Mouse (Mus musculus): ENCODE measurements around the gene 4930447C04Rik. TPM values are rescaled to one million over a fixed set of nuclear protein-coding genes. Genes with fewer than 3 reads are reported as not detected.

4930447C04Rik gene
- total and polyA plus RNA-seq, 3 experiments: 0.66 TPM; not detected in 2

- TF ChIP-seq GATA1 (IDR thresholded peaks at IDR 0.05; ENCODE audit: borderline replicate concordance, low read length): no peak
- TF ChIP-seq POLR2AphosphoS5 (IDR thresholded peaks at IDR 0.05; ENCODE audit: insufficient replicate concordance, low read depth, low read length): no peak
- no peak for TF ChIP-seq TAL1 (conservative IDR thresholded peaks at IDR 0.05; ENCODE audit: low read depth, low read length)
- TF ChIP-seq GATA2 (IDR thresholded peaks at IDR 0.05; ENCODE audit: borderline replicate concordance, low read depth, low read length): no peak
- TF ChIP-seq CTCF (IDR thresholded peaks at IDR 0.05; ENCODE audit: low read depth, low read length): no peak
- peaks cover 21% of the 10 kb centered on the region for H3K4me1 ChIP-seq (ENCODE audit: insufficient read depth, low read depth, low read length)
- no peak overlapping the region for H3K4me3 ChIP-seq (ENCODE audit: low read depth, low read length)
- ATAC-seq (ENCODE audit: extremely low read depth, insufficient number of reproducible peaks, low FRiP score, poor library complexity, severe bottlenecking) (no peak), DNase-seq (ENCODE audit: low spot score) (no peak)
- H3K36me3 ChIP-seq (replicated peaks): no peaks in the 10 kb centered on the region
- H3K27me3 ChIP-seq (ENCODE audit: insufficient read depth, low read length): peaks cover 3% of the 10 kb centered on the region; the same call in 1 of the 2 replicates
- peaks cover 7% of the 10 kb centered on the region for H3K9me3 ChIP-seq (replicated peaks)
Observed at GRCm38 (mm10) chr12:72845946-72846345, 94.6 kb downstream of the 4930447C04Rik start.

- no peak for TF ChIP-seq POLR2AphosphoS5 (IDR thresholded peaks at IDR 0.05; ENCODE audit: insufficient replicate concordance, low read depth, low read length)
- TF ChIP-seq TAL1 (conservative IDR thresholded peaks at IDR 0.05; ENCODE audit: low read depth, low read length): no peak
- TF ChIP-seq CTCF (IDR thresholded peaks at IDR 0.05; ENCODE audit: low read depth, low read length): no peak
- no peak for TF ChIP-seq GATA2 (IDR thresholded peaks at IDR 0.05; ENCODE audit: borderline replicate concordance, low read depth, low read length)
- no peak for TF ChIP-seq GATA1 (IDR thresholded peaks at IDR 0.05; ENCODE audit: borderline replicate concordance, low read length)
- peak; percentile 98 for DNase-seq (ENCODE audit: low spot score)
- Histone ChIP-seq H3K9me3 (replicated peaks) (peaks cover 9% of the 10 kb centered on the region), H3K4me3 (ENCODE audit: low read depth, low read length) (peak overlapping the region; percentile 71), H3K36me3 (replicated peaks) (no peaks in the 10 kb centered on the region), H3K4me1 (ENCODE audit: insufficient read depth, low read depth, low read length) (peaks cover 21% of the 10 kb centered on the region), H3K27me3 (ENCODE audit: insufficient read depth, low read length) (peaks cover under 1% of the 10 kb centered on the region; the same call in 1 of the 2 replicates)
- ATAC-seq (ENCODE audit: extremely low read depth, insufficient number of reproducible peaks, low FRiP score, poor library complexity, severe bottlenecking): peak; percentile 94
Observed at GRCm38 (mm10) chr12:72843973-72844620, 96.5 kb downstream of the 4930447C04Rik start.

DNA sequence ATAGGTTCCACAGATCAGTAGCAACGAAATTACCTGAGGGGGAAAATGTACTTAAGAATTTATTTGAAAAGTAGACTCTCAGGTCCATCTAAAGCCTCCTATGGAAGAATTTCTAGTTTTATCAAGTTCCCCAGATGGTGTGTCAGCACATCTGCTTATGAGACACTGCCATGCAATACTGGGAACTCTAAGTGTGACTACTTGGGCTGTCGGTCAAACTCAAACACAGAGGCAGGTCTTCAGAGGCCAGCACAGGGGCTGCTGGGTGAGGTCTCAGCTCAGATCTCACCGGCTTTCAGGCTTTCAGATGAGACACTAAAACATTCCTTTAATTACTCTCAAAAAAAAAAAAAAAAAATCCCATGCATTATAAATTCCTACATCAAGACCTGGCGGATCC lies 97.0 kb downstream of the 4930447C04Rik start:
- H3K36me3 ChIP-seq (replicated peaks): no peaks in the 10 kb centered on the region
- DNase-seq (ENCODE audit: low spot score) (peak; percentile 50), ATAC-seq (ENCODE audit: extremely low read depth, insufficient number of reproducible peaks, low FRiP score, poor library complexity, severe bottlenecking) (peak; percentile 51)
- H3K27me3 ChIP-seq (ENCODE audit: insufficient read depth, low read length): no peaks in the 10 kb centered on the region; the same call in 1 of the 2 replicates
- peaks cover 21% of the 10 kb centered on the region for H3K4me1 ChIP-seq (ENCODE audit: insufficient read depth, low read depth, low read length)
- peak overlapping the region; percentile 71 for H3K4me3 ChIP-seq (ENCODE audit: low read depth, low read length)
- peaks cover 9% of the 10 kb centered on the region for H3K9me3 ChIP-seq (replicated peaks)
- TF ChIP-seq TAL1 (conservative IDR thresholded peaks at IDR 0.05; ENCODE audit: low read depth, low read length) (0 out of 2 replicates have a peak, but pooled peaks have one; percentile 12), CTCF (IDR thresholded peaks at IDR 0.05; ENCODE audit: low read depth, low read length) (no peak), POLR2AphosphoS5 (IDR thresholded peaks at IDR 0.05; ENCODE audit: insufficient replicate concordance, low read depth, low read length) (no peak), GATA2 (IDR thresholded peaks at IDR 0.05; ENCODE audit: borderline replicate concordance, low read depth, low read length) (no peak), GATA1 (IDR thresholded peaks at IDR 0.05; ENCODE audit: borderline replicate concordance, low read length) (no peak)

- peak; percentile 42; the same call in 1 of the 2 replicates for TF ChIP-seq CTCF (IDR thresholded peaks at IDR 0.05; ENCODE audit: low read depth, low read length)
- TF ChIP-seq GATA1 (IDR thresholded peaks at IDR 0.05; ENCODE audit: borderline replicate concordance, low read length): no peak
- TF ChIP-seq GATA2 (IDR thresholded peaks at IDR 0.05; ENCODE audit: borderline replicate concordance, low read depth, low read length): no peak
- no peak for TF ChIP-seq TAL1 (conservative IDR thresholded peaks at IDR 0.05; ENCODE audit: low read depth, low read length)
- no peak for TF ChIP-seq POLR2AphosphoS5 (IDR thresholded peaks at IDR 0.05; ENCODE audit: insufficient replicate concordance, low read depth, low read length)
Observed at GRCm38 (mm10) chr12:72843135-72843534, 97.4 kb downstream of the 4930447C04Rik start.

GRCm38 (mm10) chr12:72841500-72841899 lies 99.1 kb downstream of the 4930447C04Rik start:
- H3K36me3 ChIP-seq (replicated peaks): no peaks in the 10 kb centered on the region
- DNase-seq (ENCODE audit: low spot score) (no peak), ATAC-seq (ENCODE audit: extremely low read depth, insufficient number of reproducible peaks, low FRiP score, poor library complexity, severe bottlenecking) (no peak)
- peaks cover 16% of the 10 kb centered on the region for H3K4me1 ChIP-seq (ENCODE audit: insufficient read depth, low read depth, low read length)
- H3K27me3 ChIP-seq (ENCODE audit: insufficient read depth, low read length): peaks cover 2% of the 10 kb centered on the region; the same call in 1 of the 2 replicates
- H3K9me3 ChIP-seq (replicated peaks): peaks cover 9% of the 10 kb centered on the region
- no peak for TF ChIP-seq CTCF (IDR thresholded peaks at IDR 0.05; ENCODE audit: low read depth, low read length)
- no peak for TF ChIP-seq GATA2 (IDR thresholded peaks at IDR 0.05; ENCODE audit: borderline replicate concordance, low read depth, low read length)
- TF ChIP-seq TAL1 (conservative IDR thresholded peaks at IDR 0.05; ENCODE audit: low read depth, low read length): no peak
- TF ChIP-seq POLR2AphosphoS5 (IDR thresholded peaks at IDR 0.05; ENCODE audit: insufficient replicate concordance, low read depth, low read length): no peak
- no peak for TF ChIP-seq GATA1 (IDR thresholded peaks at IDR 0.05; ENCODE audit: borderline replicate concordance, low read length)
- H3K4me3 ChIP-seq (ENCODE audit: low read depth, low read length): no peak overlapping the region

More at GRCm38 (mm10) chr12:72843135-72843534, 97.4 kb downstream of the 4930447C04Rik start:
- no peak overlapping the region; the same call in 1 of the 2 replicates for H3K4me3 ChIP-seq (ENCODE audit: low read depth, low read length)
- peaks cover 21% of the 10 kb centered on the region for H3K4me1 ChIP-seq (ENCODE audit: insufficient read depth, low read depth, low read length)
- peaks cover 9% of the 10 kb centered on the region for H3K9me3 ChIP-seq (replicated peaks)
- ATAC-seq (ENCODE audit: extremely low read depth, insufficient number of reproducible peaks, low FRiP score, poor library complexity, severe bottlenecking) (0 out of 2 replicates have a peak, but pooled peaks have one; percentile 16), DNase-seq (ENCODE audit: low spot score) (peak; percentile 30)
- no peaks in the 10 kb centered on the region; the same call in 1 of the 2 replicates for H3K27me3 ChIP-seq (ENCODE audit: insufficient read depth, low read length)
- no peaks in the 10 kb centered on the region for H3K36me3 ChIP-seq (replicated peaks)

DNA sequence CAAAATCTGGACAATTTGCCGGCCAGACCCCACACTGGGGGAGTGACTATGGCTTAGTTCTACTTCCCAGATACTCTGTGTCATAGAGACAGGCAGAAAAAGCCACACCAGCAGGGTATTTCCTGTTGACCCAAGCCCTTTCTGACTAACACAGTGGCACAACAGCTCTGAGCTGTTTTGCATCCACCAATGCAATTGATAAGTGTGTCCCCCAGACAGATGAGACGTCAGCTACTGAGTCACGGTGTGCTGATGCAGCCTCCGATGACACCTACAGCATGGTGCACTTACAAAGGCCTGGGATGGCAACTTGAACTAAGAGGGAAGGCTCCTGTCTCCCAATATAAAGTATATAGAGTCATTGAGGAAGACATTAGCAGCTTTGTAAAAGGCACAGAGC lies 103.3 kb downstream of the 4930447C04Rik start:
- TF ChIP-seq POLR2AphosphoS5 (IDR thresholded peaks at IDR 0.05; ENCODE audit: insufficient replicate concordance, low read depth, low read length) (no peak), GATA2 (IDR thresholded peaks at IDR 0.05; ENCODE audit: borderline replicate concordance, low read depth, low read length) (no peak), CTCF (IDR thresholded peaks at IDR 0.05; ENCODE audit: low read depth, low read length) (no peak), GATA1 (IDR thresholded peaks at IDR 0.05; ENCODE audit: borderline replicate concordance, low read length) (no peak)
- DNase-seq (ENCODE audit: low spot score) (no peak), ATAC-seq (ENCODE audit: extremely low read depth, insufficient number of reproducible peaks, low FRiP score, poor library complexity, severe bottlenecking) (no peak)
- peaks cover 7% of the 10 kb centered on the region for H3K9me3 ChIP-seq (replicated peaks)
- no peak overlapping the region for H3K4me3 ChIP-seq (ENCODE audit: low read depth, low read length)
- H3K36me3 ChIP-seq (replicated peaks): no peaks in the 10 kb centered on the region
- H3K4me1 ChIP-seq (ENCODE audit: insufficient read depth, low read depth, low read length): peaks cover 12% of the 10 kb centered on the region
- peaks cover 5% of the 10 kb centered on the region; the same call in 1 of the 2 replicates for H3K27me3 ChIP-seq (ENCODE audit: insufficient read depth, low read length)

All from G1E (cell line).